Mouse (Mus musculus): ENCODE results near the gene Snrnp200. TPM values are rescaled to one million over a fixed set of nuclear protein-coding genes. Genes with fewer than 3 reads are reported as not detected.
"Not testable (repeated sequence)": the region's sequence is repeated elsewhere in the genome, so short reads cannot be mapped to it uniquely, and the experiment has no call there.

The Snrnp200 gene
- total RNA-seq, 2 experiments from 2014 or later = 99.4 to 255 TPM

DNA sequence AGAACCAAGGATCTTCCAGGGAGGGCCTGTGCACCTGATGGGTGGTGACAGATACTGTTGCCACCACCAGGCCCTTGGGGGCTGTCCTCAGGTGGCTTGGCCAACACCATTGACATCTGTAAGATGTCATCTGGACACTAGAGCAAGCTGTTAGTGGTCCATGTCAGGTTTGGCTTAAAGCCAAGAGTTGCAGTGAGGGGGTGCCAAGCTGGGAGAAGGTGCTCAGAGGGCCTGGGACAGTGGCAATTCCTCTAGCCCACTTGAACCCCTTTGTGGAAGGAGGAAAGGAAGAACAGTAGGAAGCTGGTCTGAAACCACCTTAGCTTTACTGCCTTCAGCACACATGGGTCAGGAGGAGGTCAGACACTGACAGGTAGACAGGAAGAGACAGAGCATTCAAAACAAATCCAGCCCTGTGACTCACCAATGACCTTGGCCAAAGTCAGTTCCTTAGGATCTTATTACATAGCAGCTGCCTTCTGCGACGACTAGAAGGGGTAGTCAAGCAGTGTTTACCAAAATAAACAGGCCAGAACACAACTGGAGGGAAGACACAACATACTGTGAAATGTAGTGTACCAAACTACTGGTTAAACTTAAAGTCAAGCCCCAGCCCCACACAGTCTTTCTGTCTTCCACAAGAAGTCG lies 43.8 kb downstream of the Snrnp200 start:
- no peak for ATAC-seq (replicated peaks; ENCODE audit: low FRiP score, low TSS enrichment, poor library complexity, severe bottlenecking)

DNA sequence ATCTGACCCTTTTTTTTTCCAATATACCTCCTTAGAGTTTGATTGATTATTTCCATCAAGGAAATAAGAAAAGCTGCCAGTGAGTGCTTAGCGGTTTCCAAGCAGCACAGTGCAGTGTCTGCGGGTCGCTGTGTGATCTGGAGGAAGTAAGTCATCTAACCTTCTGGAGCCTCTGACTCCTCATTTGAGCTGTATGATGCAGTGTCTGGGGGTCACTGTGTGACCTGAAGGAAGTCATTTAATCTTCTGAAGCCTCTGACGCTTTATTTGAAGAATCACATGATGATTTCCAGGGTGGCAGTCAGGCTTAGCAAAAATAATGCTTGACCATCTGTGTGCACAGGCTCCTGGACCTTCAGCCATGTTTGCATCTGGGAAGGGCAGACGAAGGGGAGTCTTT lies 44.6 kb downstream of the Snrnp200 start:
- no peak for ATAC-seq (replicated peaks; ENCODE audit: low FRiP score, low TSS enrichment, poor library complexity, severe bottlenecking)

DNA sequence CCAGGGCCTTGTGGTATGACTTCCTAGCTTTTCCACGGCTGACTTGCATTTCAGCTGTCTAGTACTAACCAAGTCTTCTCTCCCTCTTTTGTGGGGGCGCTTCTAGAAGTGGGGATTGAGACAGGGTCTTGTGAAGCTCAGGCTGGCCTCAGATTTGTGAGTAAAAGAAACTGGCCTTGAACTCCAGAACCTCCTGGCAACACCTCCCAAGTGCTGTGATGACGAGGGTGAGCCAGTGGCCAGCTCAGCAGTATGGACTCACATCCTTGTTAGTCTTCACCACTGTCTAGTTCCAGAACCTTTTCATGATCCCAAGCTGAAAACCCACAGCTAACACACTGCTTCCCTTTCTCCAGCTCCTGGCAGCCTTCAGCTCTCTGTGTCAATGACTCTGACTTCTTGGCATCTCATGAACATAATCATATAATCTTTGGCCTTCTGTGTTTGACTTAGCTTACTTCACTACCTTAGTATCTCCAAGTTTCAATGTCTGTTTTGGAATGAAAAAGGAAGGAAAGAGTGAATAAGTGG lies 46.5 kb downstream of the Snrnp200 start:
- no peak for ATAC-seq (replicated peaks; ENCODE audit: low FRiP score, low TSS enrichment, poor library complexity, severe bottlenecking)

DNA sequence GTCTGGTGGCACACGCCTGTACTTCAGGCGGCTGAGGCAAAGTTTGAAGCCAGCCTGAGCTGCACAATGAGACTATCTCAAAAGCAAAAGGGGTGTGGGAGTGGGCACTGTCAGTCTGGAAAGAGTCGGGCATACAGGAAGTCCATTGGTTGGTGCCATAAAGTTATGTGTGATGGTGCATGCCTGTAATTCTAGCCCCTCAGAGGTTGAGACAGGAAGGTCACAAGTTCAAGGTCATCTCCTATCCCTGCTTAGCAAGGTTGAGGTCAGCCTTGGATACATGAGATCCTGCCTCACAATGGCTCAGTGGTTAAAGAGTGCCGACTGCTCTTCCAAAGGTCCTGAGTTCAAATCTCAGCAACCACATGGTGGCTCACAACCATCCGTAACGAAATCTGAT lies 47.1 kb downstream of the Snrnp200 start:
- no peak for ATAC-seq (replicated peaks; ENCODE audit: low FRiP score, low TSS enrichment, poor library complexity, severe bottlenecking)

DNA sequence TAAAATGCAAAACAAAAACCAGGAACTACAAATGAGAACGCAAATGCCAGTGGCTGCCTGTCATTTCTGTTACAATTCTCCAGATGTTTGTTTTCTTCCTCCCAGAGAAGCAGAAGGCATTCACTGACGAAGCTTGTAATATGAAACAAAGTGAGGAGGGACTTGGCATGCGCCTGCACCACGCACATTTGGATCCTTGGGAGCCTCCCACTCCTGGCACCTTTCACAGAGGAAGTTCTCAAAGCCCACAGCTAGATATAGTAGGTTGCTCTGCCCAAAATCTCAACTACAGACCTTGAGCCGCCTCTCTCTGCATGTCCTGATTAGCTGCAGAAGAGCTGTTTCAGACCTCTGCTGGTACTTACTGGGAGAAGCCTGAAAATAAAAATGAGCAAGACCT lies 51.2 kb downstream of the Snrnp200 start:
- ATAC-seq (replicated peaks; ENCODE audit: low FRiP score, low TSS enrichment, poor library complexity, severe bottlenecking) = no peak

DNA sequence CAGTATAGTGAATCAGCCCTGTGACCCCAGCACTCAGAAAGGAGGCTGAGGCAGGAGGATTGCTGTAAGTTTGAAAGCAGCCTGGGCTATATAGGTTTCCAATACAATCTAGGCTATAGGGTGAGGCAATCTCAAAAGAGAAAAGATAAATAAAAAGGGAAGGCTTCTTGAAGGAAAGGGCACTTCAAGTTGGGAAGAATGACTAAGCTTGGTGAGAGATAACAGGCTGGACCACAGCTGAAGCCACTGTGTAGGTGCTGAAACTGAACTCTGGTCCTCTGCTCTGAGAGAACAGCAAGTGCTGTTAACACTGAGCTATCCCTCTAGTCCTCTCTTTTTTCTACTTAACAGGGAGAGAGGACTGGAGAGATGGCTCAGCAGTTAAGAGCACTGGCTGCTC lies 54.3 kb downstream of the Snrnp200 start:
- no peak for ATAC-seq (replicated peaks; ENCODE audit: low FRiP score, low TSS enrichment, poor library complexity, severe bottlenecking)

DNA sequence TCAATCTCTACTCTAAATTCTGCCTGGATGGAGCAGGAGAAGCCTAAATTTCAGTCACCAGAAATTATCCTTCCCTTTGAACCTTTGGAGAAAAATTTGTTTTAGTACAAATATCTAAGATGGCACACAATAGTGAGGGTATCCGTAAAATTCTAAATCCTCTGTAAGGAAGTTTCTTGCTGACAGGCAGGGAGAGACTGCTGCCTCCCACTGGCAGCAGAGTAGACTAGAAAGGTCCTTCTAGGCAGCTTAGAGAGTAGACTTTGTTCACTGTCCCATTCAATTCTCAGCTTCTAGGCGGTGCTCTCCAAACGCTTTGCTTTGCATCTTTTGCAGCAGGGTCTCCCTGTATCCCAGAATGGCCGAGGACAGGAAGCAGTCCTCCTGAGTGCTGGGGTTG lies 59.7 kb downstream of the Snrnp200 start:
- ATAC-seq (replicated peaks; ENCODE audit: low FRiP score, low TSS enrichment, poor library complexity, severe bottlenecking) = no peak

DNA sequence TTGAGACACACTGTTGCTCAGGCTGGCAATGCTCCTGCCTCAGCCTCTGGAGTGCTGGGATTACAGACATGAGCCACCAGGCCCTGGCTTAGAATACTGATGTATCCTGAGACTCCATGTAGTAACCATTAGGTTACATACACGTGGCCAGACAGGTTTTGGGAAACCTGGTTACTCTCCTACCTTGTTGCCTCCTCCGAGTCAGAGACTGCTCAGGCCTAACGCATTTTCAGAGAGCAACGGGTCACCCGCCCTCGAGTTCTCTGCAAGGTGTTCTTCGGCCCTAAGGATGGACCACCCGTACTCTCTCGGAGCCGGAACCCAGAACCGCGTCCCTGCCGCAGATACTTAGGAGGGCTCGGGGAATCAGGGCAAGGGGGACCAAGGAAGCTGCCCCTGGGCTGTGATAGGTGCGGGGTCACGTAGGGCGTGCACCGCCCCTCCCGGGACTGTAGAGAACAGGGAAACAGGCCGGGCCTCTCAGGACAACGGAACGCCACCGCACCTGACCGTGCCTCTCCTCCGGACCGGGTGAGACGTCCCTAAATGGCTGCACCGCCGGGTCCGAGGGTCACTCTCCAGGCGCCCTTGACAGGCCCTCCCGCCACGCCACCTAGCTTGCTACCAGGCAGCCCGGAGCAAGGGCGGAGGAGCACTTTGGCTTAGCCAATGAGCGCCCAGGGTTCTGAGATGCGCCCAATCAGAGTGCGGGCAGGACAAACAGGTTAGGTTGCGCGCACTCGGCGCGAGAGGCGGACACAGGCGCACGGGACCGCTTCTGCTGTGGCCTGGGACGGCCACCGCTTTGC lies 61.5 kb downstream of the Snrnp200 start, which contains the start of gene Stard7:
Gene Stard7, plus strand, starts transcription at position 728 of the 809 bp plus-strand sequence.
- peak; percentile 96 for ATAC-seq (replicated peaks; ENCODE audit: low FRiP score, low TSS enrichment, poor library complexity, severe bottlenecking)

DNA sequence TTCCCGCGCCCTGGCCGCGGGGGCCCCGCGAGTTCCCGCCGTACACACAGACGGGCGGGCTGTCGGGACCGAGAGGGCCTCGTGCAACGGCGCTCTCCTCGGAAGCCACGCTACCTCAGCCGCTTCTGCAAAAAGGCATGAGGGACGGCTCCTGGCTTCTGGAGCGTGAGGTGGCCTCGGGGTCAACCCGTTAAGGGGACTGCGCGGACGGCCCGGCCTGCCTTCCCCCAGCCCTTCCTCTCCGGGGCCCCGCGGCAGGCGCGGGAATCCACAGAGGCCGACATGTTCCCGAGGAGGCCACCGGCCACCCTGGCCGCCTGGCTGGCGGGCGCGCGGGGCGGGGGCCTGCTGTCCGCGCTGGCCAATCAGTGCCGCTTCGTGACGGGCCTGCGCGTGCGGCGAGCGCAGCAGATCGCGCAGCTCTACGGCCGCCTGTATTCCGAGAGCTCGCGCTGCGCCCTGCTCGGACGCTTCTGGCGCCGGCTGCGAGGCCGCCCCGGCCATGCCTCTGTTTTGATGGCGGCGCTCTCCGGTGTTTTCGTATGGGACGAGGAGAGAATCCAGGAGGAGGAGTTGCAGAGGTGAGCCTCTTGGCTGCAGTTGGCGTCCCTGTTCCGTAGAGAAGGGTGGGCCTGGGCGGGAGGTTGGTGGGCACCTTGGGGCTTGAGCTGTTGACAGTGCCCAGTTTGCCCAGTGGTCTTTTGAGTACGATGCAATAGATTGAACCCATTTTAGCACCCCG lies 62.3 kb downstream of the Snrnp200 start:
- ATAC-seq (replicated peaks; ENCODE audit: low FRiP score, low TSS enrichment, poor library complexity, severe bottlenecking) = peak; percentile 73

DNA sequence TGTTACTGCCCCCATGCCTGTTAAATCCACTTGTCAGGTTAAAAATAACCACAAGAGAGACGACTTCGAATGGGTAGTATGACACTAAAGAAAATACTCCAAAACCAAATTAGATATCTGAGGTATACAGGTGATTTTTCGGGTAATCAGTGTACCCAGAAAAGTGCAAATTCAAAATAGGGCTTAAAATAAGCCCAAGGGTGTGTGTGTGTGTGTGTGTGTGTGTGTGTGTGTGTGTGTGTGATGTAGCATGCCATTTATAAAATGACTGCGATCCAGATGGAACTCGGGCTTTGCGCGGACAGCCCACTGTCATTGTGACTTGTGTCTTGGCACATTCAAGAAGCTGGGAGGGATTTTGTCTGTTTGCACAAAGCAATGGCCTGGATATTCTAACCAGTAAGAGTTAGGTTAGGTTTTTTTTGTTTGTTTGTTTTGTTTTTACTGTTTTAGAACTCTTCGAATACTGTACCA lies 62.9 kb downstream of the Snrnp200 start:
- no peak for ATAC-seq (replicated peaks; ENCODE audit: low FRiP score, low TSS enrichment, poor library complexity, severe bottlenecking)

DNA sequence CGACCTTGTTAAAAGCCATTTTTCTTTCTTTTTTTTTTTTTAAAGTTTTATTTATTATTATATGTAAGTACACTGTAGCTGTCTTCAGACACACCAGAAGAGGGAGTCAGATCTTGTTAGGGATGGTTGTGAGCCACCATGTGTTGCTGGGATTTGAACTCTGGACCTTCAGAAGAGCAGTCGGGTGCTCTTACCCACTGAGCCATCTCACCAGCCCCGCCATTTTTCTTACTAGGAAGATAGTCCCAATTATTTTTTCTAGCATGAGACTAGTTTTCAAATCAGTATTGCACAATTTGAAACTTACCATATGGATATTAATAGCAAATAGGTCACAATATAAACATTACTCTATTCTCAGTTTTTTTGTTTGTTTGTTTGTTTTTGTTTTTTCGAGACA lies 63.9 kb downstream of the Snrnp200 start:
- not testable (repeated sequence) for ATAC-seq (replicated peaks; ENCODE audit: low FRiP score, low TSS enrichment, poor library complexity, severe bottlenecking)

DNA sequence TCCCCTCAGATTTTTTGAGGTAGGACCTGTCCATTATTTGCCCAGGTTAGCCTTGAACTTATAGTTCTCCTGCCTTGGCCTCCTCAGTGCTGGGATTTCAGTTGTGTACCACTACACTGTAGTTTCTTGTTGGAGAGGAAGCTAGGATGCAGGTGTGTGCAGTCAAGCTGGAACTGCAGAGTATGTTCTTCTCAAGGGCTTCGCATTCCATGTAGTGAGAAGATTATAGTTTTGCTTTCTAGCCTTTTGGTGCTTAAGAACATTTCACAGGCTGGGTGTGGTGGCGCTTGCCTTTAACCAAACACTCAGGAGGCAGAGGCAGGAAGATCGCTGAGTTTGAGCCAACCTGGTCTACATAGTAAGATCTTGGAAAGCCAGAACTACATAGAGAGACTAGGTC lies 64.6 kb downstream of the Snrnp200 start:
- ATAC-seq (replicated peaks; ENCODE audit: low FRiP score, low TSS enrichment, poor library complexity, severe bottlenecking) = no peak

DNA sequence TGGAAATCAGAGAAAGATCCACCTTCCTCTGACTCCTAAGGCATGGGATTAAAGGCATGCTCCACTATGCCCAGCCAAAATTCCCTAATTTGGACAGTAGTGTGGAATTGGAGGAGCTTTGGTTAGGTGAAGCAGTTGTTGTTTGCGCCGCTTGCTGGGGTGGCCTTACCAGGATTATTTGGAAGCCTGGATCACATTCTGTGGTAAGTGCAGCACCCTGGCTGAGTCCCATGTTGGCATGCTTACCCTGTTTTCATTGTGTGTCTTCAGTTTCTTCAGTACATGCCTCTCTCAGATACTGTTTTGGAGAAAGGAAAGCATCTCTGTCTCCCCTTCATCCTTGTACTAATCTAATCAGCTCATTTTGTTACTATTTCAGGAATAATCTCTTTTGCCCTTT lies 66.4 kb downstream of the Snrnp200 start:
- ATAC-seq (replicated peaks; ENCODE audit: low FRiP score, low TSS enrichment, poor library complexity, severe bottlenecking) = no peak

DNA sequence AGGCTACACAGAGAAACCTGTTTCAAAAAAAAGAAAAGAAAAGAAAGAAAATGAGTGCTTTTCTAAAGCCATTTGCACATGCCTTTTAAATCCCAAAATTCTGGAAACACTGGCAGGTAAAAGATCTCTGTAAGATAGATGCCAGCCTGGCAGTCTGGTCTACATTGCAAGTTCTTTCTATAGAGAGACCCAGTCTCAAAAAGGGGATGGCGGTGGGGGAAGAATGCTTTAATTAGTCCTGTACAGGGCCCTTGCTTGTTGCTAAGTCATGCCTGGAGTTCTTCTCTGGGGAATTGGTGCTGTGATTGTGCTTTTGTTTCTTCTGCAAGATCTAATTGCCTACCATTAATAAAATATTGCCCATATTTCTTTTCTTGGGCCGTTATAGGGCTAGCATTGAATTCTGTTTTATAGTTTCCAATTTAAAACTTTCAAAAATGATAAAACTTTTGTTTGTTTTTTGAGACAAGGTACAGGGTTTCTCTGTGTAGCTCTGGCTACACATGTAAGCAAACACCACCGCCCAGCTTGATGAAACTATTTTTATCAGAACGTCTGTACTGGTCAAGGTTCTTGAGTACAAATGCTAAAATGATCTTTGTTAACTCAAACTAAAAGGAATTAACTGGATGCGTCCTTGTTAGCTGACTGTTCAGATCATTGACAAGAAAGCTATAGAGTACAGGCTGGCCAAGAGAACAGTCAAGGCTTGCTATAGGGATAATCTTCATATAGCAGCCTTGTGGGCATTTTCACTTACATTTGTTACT lies 67.5 kb downstream of the Snrnp200 start:
- no peak for ATAC-seq (replicated peaks; ENCODE audit: low FRiP score, low TSS enrichment, poor library complexity, severe bottlenecking)

DNA sequence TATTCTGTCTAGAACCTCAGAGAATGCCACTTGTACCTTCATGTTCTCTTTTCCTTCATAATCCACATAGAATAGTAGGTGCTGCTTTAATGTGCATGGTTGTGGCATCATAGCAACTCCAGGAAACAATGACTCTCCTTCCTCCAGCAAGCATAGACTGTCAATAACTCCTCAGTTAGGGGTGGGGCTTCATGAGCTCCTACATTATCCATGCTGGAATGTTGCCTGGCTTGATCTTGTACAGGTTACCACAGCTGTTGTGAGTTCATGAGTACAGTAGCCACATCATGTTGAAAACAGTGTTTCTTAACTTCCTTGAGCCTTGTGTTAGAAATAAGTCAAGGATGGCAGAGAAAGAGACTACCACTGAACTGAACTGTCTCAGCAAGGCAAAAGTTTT lies 70.0 kb downstream of the Snrnp200 start:
- ATAC-seq (replicated peaks; ENCODE audit: low FRiP score, low TSS enrichment, poor library complexity, severe bottlenecking) = no peak
